25 mouse cellular contexts compared by ENCODE assay signal in the genomic region with DNA sequence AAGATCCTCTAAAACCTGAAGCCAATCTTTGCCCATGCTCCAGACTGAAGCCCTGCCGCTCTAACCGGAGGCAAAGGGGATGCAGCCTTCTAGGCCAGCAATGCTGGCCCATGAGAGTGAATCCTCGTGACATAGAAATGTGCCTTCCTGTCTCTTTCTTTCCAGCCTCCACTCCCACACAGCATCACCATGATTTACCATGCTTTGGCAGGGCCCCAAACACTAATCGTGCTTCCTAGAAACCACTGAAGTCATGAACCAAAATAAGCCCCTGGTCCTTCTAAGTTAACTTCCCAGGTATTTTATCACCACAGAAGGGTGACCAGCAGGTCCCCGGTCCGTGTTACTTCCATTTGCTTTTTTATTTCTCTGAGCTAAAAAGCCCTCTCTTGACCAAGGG.
DNase-seq lines count a peak whose midpoint lies in the region; ATAC-seq lines count a peak whose summit lies in the region.
"Had no signal": no experiment of that assay in that cellular context is flagged by ENCODE, and none has a peak within 500 bp of the region (broad histone marks: within the 10 kb centered on the region; RNA-seq: fewer than 3 reads in every experiment).

No protein-coding gene starts in this region.

- DNase-seq in kidney, adult 18-20 months = peak; percentile 32
- peak; percentile 32 for DNase-seq in kidney, adult 9 months
- peak; percentile 33 for DNase-seq in kidney, postnatal 14 days
- DNase-seq in cerebellum, adult 11 months = no peak
- no peak for DNase-seq in liver
- DNase-seq: adrenal gland, adult 8-10 months; adrenal gland, postnatal 25 days; cerebellum, adult 2 months; cerebellum, adult 9-11 months; cerebellum, postnatal 25 days; forebrain, postnatal 0 days; gastrocnemius, postnatal 10 days; gastrocnemius, postnatal 36 days; heart, adult 2 months; heart, postnatal 14 days; heart, postnatal 4 days had no signal

- H3K27ac ChIP-seq in kidney, embryonic 14.5 days (ENCODE audit: low read depth, low read length) = no peak overlapping the region
- H3K27ac ChIP-seq: embryonic facial prominence, embryonic 12.5 days; embryonic facial prominence, embryonic 15.5 days; heart, adult 2 months; heart, embryonic 10.5 days; heart, embryonic 13.5 days; hindbrain, embryonic 12.5 days; hindbrain, embryonic 15.5 days had no signal

- H3K9ac ChIP-seq in kidney, embryonic 14.5 days (ENCODE audit: low read depth, low read length) = no peak overlapping the region
- H3K9ac ChIP-seq: embryonic facial prominence, embryonic 12.5 days; embryonic facial prominence, embryonic 15.5 days; forebrain, postnatal 0 days; heart, embryonic 13.5 days; hindbrain, embryonic 12.5 days; hindbrain, embryonic 15.5 days had no signal

- H3K27me3 ChIP-seq in kidney, embryonic 14.5 days (ENCODE audit: control insufficient read depth, insufficient read depth, low read length) = no peaks in the 10 kb centered on the region
- H3K27me3 ChIP-seq: embryonic facial prominence, embryonic 12.5 days; embryonic facial prominence, embryonic 15.5 days; heart, embryonic 13.5 days; hindbrain, embryonic 12.5 days; hindbrain, embryonic 15.5 days had no signal

- 67% methylated on average over 6 of the region's 6 CpGs for WGBS in kidney, embryonic 14.5 days

- 0 out of 2 replicates have a peak, but pooled peaks cover 11% of the 10 kb centered on the region for H3K4me1 ChIP-seq in kidney, embryonic 14.5 days (ENCODE audit: control insufficient read depth, insufficient read depth, low read length)

- no peak overlapping the region for H3K4me3 ChIP-seq in kidney, embryonic 14.5 days (ENCODE audit: low read length)
- H3K4me3 ChIP-seq: embryonic facial prominence, embryonic 12.5 days; embryonic facial prominence, embryonic 15.5 days; heart, adult 2 months; heart, embryonic 10.5 days; heart, embryonic 13.5 days; hindbrain, embryonic 12.5 days; hindbrain, embryonic 15.5 days had no signal

- H3K4me2 ChIP-seq in kidney, embryonic 14.5 days (replicated peaks; ENCODE audit: low read depth, low read length) = no peak overlapping the region
- H3K4me2 ChIP-seq: embryonic facial prominence, embryonic 12.5 days; embryonic facial prominence, embryonic 15.5 days; heart, embryonic 13.5 days; hindbrain, embryonic 12.5 days; hindbrain, embryonic 15.5 days had no signal

- H3K36me3 ChIP-seq in kidney, embryonic 14.5 days (ENCODE audit: control insufficient read depth, insufficient read depth, low read length) = peaks cover 6% of the 10 kb centered on the region; the same call in 1 of the 2 replicates
- H3K36me3 ChIP-seq: embryonic facial prominence, embryonic 12.5 days; hindbrain, embryonic 12.5 days; hindbrain, embryonic 15.5 days had no signal

- ATAC-seq in kidney, embryonic 14.5 days (ENCODE audit: low FRiP score, low TSS enrichment) = no peak
- ATAC-seq: CD4-positive, CD25-positive, alpha-beta regulatory T cell, adult 4 months; forebrain, embryonic 14.5 days; forebrain, postnatal 0 days had no signal

- no peaks in the 10 kb centered on the region for H3K9me3 ChIP-seq in kidney, embryonic 14.5 days (ENCODE audit: control insufficient read depth, low read length)
- H3K9me3 ChIP-seq: embryonic facial prominence, embryonic 12.5 days; embryonic facial prominence, embryonic 15.5 days; heart, embryonic 10.5 days; heart, embryonic 13.5 days; hindbrain, embryonic 12.5 days; hindbrain, embryonic 15.5 days had no signal

Comparison
In these comparisons a context has a peak if more than half of its experiments do, and no peak if none do; other contexts are left out.
1. DNase-seq: peak in kidney, adult 18-20 months (single experiment), kidney, adult 9 months (single experiment) and kidney, postnatal 14 days (single experiment); none in cerebellum, adult 11 months (single experiment) and liver (single experiment).